Mouse (Mus musculus) liver, postnatal 0 days (tissue): ENCODE measurements around the gene Myh7b. TPM values are rescaled to one million over a fixed set of nuclear protein-coding genes. Genes with fewer than 3 reads are reported as not detected.

Source experiments
- ATAC-seq: fragments of 200-750 bp; cut with Nextera tagmentation; 2 replicates; pipeline ENCODE4 v1.8.0; 2017; ENCODE audit warnings: mild to moderate bottlenecking, moderate library complexity
- DNase-seq: peaks from one replicate; pipeline ENCODE4 v3.0.0-alpha.2; 2016
- H3K27ac ChIP-seq: fragments of 300-500 bp; sonication (generic); 2 replicates; pipeline ENCODE4 v1.5.1; 2014; ENCODE audit warnings: antibody characterized with exemption, moderate library complexity, mild to moderate bottlenecking, low read depth
- H3K27me3 ChIP-seq: fragments of 300-500 bp; sonication (generic); 2 replicates; pipeline ENCODE4 v1.6.1; 2014; ENCODE audit warnings: low read length, control low read depth, mixed read lengths; ENCODE audit not compliant: insufficient read depth
- H3K36me3 ChIP-seq: fragments of 300-500 bp; sonication (generic); replicated peaks from 2 replicates; pipeline ENCODE4 v1.6.1; 2014; ENCODE audit warnings: mild to moderate bottlenecking, control low read depth, low read length, moderate library complexity, mixed read lengths; ENCODE audit not compliant: insufficient read depth
- H3K4me1 ChIP-seq: fragments of 300-500 bp; sonication (generic); 2 replicates; pipeline ENCODE4 v1.6.1; 2014; ENCODE audit warnings: antibody characterized with exemption, mild to moderate bottlenecking, control low read depth; ENCODE audit not compliant: insufficient read depth
- H3K4me2 ChIP-seq: fragments of 300-500 bp; sonication (generic); 2 replicates; pipeline ENCODE4 v1.6.1; 2014; ENCODE audit warnings: low read depth, mild to moderate bottlenecking, low read length, moderate library complexity, mixed read lengths
- H3K4me3 ChIP-seq: fragments of 300-500 bp; sonication (generic); 2 replicates; pipeline ENCODE4 v1.5.1; 2014; ENCODE audit warnings: low read depth, low read length
- H3K9ac ChIP-seq: fragments of 300-500 bp; sonication (generic); replicated peaks from 2 replicates; pipeline ENCODE4 v1.6.1; 2014; ENCODE audit warnings: mild to moderate bottlenecking, moderate library complexity
- H3K9me3 ChIP-seq: fragments of 300-500 bp; sonication (generic); 2 replicates; pipeline ENCODE4 v1.6.1; 2016; ENCODE audit warnings: mild to moderate bottlenecking, control low read depth, low read length, mixed read lengths
- CTCF ChIP-seq: sonication (generic); IDR thresholded peaks from 2 replicates; pipeline ENCODE4 v1.5.1; 2016; ENCODE audit warnings: antibody characterized with exemption, low read depth
- EP300 ChIP-seq: IDR thresholded peaks from 2 replicates; pipeline ENCODE4 v1.6.1; 2016; ENCODE audit warnings: antibody characterized with exemption, low read depth, mild to moderate bottlenecking
- WGBS: fragments of 180-500 bp; shearing (Covaris S2); extraction: QIAGEN DNeasy Blood & Tissue Kit; methylation state at CpG from one replicate; pipeline ENCODE4 v1.1.7; 2014; ENCODE audit not compliant: insufficient replicate concordance; 5-methylcytosine and 5-hydroxymethylcytosine counted together
- polyA plus RNA-seq: library from polyadenylated mRNA; unstranded; fragments of >200 nt; fragmentation: Nextera tagmentation; extraction: Ambion mirVana; gene quantifications from 2 replicates; pipeline ENCODE4 v1.2.1, GENCODE M21; 2015

The Myh7b gene
- polyA plus RNA-seq = 0.15 and 0.38 TPM in 2 replicates

DNA sequence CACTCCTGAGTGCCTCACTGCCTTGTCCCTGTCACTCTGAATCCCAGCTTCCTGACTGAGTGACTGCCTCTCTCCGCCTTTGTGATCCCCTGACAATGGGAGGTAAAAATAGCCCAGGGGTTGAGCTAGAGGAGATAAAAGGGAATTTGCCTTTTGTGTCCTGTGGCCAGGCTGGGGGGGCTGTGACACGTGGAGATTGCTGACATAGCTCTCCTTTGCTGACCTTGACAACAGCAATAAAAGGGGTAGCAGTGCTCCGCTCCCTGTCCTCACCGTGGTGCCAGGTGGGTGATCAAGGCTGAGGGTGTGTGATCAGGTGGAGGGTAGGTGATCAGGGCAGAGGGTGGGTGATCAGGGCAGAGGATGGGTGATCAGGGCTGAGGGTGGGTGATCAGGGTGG is at the start of gene Myh7b:
TSS of gene Myh7b (plus strand) at position 235 of the 400 bp plus-strand sequence.
- WGBS = 54% methylated on average over 4 of the region's 4 CpGs
- DNase-seq (no peak), ATAC-seq (no peak)
- H3K9ac ChIP-seq = no peak within 1 kb of the TSS
- H3K27me3 ChIP-seq = peaks cover 7% of the 10 kb centered on the region; the same call in 1 of the 2 replicates
- no peak within 1 kb of the TSS for H3K27ac ChIP-seq
- peaks cover 11% of the 10 kb centered on the region for H3K4me1 ChIP-seq
- no peak within 1 kb of the TSS for H3K4me3 ChIP-seq
- H3K9me3 ChIP-seq = no peaks in the 10 kb centered on the region
- TF ChIP-seq CTCF (no peak), EP300 (no peak)
- no peaks in the 10 kb centered on the region for H3K36me3 ChIP-seq
- no peak within 1 kb of the TSS for H3K4me2 ChIP-seq

DNA sequence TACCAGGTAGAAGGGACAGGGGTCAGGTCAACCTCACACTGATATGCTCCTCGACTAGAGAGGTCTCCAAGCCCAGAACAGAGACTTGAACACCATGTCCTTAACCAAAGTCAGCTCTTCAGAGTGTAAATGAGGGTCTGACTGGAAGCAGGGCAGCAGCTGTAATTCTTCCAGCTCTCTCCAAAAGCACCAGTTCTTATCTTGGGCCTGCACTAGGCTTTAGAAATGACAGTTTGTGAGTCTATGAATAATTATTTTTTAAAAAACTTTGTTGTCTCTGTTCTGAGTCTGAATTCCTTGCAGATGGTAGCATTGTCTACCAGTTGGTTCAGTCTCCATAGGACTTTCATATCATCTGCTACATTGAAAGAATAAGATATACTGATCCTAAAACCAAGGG is 48.8 kb upstream of the Myh7b start:
- TF ChIP-seq CTCF = no peak
- TF ChIP-seq EP300 = peak; percentile 29; the same call in 1 of the 2 replicates
- WGBS = 32% methylated on average over 1 of the region's 1 CpGs
- H3K9me3 ChIP-seq = no peaks in the 10 kb centered on the region
- no peaks in the 10 kb centered on the region for H3K4me1 ChIP-seq
- ATAC-seq (no peak), DNase-seq (no peak)
- no peak overlapping the region for H3K4me2 ChIP-seq
- no peak overlapping the region for H3K27ac ChIP-seq
- no peaks in the 10 kb centered on the region for H3K27me3 ChIP-seq
- H3K9ac ChIP-seq = no peak overlapping the region
- H3K36me3 ChIP-seq = peaks cover 20% of the 10 kb centered on the region
- H3K4me3 ChIP-seq = no peak overlapping the region

DNA sequence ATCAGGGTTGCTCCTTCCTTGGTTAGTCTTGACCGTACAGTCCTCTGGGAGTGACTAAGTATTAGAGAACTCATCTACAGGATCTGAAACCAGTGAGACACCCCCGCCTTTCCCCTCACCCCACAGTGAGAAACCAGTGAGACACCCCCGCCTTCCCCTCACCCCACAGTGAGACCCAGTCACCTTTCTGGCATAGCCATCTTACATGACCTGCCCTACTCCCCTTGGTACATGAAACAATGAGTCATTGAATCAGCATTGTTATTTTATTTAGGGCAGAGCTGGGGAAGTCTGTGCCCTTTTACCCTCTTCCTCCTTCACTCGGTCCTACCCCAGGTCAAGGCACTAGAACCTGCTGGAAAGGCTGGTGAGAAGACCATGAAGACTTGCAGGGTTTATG is 48.1 kb upstream of the Myh7b start:
- Histone ChIP-seq H3K27me3 (no peaks in the 10 kb centered on the region), H3K36me3 (peaks cover 20% of the 10 kb centered on the region), H3K27ac (no peak overlapping the region), H3K9ac (no peak overlapping the region), H3K4me1 (no peaks in the 10 kb centered on the region), H3K4me2 (no peak overlapping the region), H3K9me3 (no peaks in the 10 kb centered on the region), H3K4me3 (no peak overlapping the region)
- ATAC-seq (no peak), DNase-seq (no peak)
- TF ChIP-seq CTCF = no peak
- no peak for TF ChIP-seq EP300
- 74% methylated on average over 4 of the region's 4 CpGs for WGBS

DNA sequence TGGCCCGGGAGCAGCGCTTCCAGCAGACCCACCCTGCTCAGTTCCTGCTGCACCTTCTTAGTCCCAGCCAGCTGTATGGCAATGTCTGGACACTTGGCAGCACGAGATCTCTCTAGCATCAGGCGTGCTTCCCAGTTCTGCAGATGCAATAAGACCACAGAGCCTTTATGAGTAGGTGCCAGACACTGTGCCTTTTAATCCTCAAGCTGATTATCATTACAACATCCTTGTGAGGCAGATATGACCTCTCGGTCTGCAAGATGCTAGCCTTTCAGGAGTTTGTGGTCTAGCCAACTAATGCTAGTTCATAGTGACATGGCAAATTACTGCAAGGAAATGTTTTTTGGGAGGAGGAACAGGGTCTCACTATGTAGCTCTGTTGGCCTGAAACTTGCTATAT is 43.3 kb upstream of the Myh7b start:
- no peak for ATAC-seq

GRCm38 (mm10) chr2:155569223-155569807 is 41.7 kb upstream of the Myh7b start:
- no peak for TF ChIP-seq CTCF
- no peak for TF ChIP-seq EP300
- H3K27ac ChIP-seq = no peak overlapping the region
- no peak for ATAC-seq
- H3K4me3 ChIP-seq = no peak overlapping the region
- H3K4me1 ChIP-seq = no peaks in the 10 kb centered on the region
- H3K9ac ChIP-seq = no peak overlapping the region
- no peaks in the 10 kb centered on the region for H3K27me3 ChIP-seq
- H3K9me3 ChIP-seq = no peaks in the 10 kb centered on the region
- H3K4me2 ChIP-seq = no peak overlapping the region
- WGBS = 52% methylated on average over 3 of the region's 3 CpGs
- DNase-seq = no peak
- peaks cover 27% of the 10 kb centered on the region for H3K36me3 ChIP-seq

More for the DNA sequence above, 43.3 kb upstream of the Myh7b start:
- Histone ChIP-seq H3K4me3 (no peak overlapping the region), H3K4me2 (no peak overlapping the region), H3K27ac (no peak overlapping the region), H3K36me3 (peaks cover 24% of the 10 kb centered on the region), H3K27me3 (no peaks in the 10 kb centered on the region), H3K9me3 (no peaks in the 10 kb centered on the region), H3K4me1 (no peaks in the 10 kb centered on the region), H3K9ac (no peak overlapping the region)
- WGBS = 61% methylated on average over 5 of the region's 5 CpGs
- DNase-seq = no peak
- TF ChIP-seq CTCF (no peak), EP300 (no peak)

DNA sequence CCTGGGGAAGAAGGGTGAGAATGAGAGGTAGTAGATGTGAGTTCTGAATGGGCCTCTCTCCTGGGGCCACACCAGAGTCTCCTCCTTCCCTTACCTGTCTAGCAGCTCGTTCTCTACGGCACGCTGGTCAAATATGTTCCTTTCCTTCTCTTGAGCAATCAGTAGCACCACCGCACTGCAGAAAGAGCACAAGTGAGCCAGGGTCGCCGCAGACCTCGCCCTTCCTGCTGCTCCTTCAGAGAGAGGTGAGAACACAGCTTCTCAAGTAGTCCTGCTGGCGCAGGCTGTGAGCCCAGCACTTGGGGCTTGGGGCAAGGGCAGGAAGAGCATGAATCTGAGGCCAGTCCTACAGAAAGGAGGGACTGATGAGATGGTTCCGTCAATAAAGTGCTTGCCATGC is 38.0 kb upstream of the Myh7b start:
- ATAC-seq = no peak
- Histone ChIP-seq H3K36me3 (peaks cover 21% of the 10 kb centered on the region), H3K9me3 (no peaks in the 10 kb centered on the region), H3K27me3 (no peaks in the 10 kb centered on the region), H3K4me2 (no peak overlapping the region), H3K27ac (no peak overlapping the region), H3K9ac (no peak overlapping the region), H3K4me3 (no peak overlapping the region), H3K4me1 (peaks cover 3% of the 10 kb centered on the region; the same call in 1 of the 2 replicates)
- DNase-seq = no peak
- WGBS = 80% methylated on average over 9 of the region's 9 CpGs
- TF ChIP-seq CTCF (no peak), EP300 (no peak)

- Histone ChIP-seq H3K9ac (no peak overlapping the region), H3K36me3 (peaks cover 25% of the 10 kb centered on the region), H3K4me1 (peaks cover 3% of the 10 kb centered on the region; the same call in 1 of the 2 replicates), H3K27me3 (no peaks in the 10 kb centered on the region), H3K27ac (no peak overlapping the region), H3K9me3 (no peaks in the 10 kb centered on the region), H3K4me3 (no peak overlapping the region), H3K4me2 (no peak overlapping the region)
- WGBS = 91% methylated on average over 7 of the region's 7 CpGs
- no peak for DNase-seq
- no peak for TF ChIP-seq EP300
- no peak for TF ChIP-seq CTCF
- no peak for ATAC-seq
Measured at GRCm38 (mm10) chr2:155573996-155574395, 37.0 kb upstream of the Myh7b start.
